Mouse (Mus musculus): ENCODE measurements around the gene Spaca4.

- TF ChIP-seq POLR2AphosphoS2 (IDR thresholded peaks at IDR 0.05; ENCODE audit: insufficient read length, low read depth) (no peak), MAX (IDR thresholded peaks at IDR 0.05; ENCODE audit: low read depth) (no peak), POLR2A (IDR thresholded peaks at IDR 0.05; ENCODE audit: insufficient read length, low read depth) (no peak), MYOD1 (IDR thresholded peaks at IDR 0.05; ENCODE audit: control insufficient read depth in 1 of 3, insufficient read length in 2 of 3, low read depth in 2 of 3) (no peak), USF1 (IDR thresholded peaks at IDR 0.05; ENCODE audit: low read depth) (no peak)
These were observed 14.2 kb upstream of the Spaca4 start for GRCm38 (mm10) chr7:45739820-45740219.

Data from myocyte (in vitro differentiated cells).